Mouse (Mus musculus): ENCODE measurements around the gene Glod4. TPM values are rescaled to one million over a fixed set of nuclear protein-coding genes. Genes with fewer than 3 reads are reported as not detected.

Gene Glod4
- total RNA-seq, 2 experiments from 2014 or later, result 49.9 to 56.2 TPM

DNA sequence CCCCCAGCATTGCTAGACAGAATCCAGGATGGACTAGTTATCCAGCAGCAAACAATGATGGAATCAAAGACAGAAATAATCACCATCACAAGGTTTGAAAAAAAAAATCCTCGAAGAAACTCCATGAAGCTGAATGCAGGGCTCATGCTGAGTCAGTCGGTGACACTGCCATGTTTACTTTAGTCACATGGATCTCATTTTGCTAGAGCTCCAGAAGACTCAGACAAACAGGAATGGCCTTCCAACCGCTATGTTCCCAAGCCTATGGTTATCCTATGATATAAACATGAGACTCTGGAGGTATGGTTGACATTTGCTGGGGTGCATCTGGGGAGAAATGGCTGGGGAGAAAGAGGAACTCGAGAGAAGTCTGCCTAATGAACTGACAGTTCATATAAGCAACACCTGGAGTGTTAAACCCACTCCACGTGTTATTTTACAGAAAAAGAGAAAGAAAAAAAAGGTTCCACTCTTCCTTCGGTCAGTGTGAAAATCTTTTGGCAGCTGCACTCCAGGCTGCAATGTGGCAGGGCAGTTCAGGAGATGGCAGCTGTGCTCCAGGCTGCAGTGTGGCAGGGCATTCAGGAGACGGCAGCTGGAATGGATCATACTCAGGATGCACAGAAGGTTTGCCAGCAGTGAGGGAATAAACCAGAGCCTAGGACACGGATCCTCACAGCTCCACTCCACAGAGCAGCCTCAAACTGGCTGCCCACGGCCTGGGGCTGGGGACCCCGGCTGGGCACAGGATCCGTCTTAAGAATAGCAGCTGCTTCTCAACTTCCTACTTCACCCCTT lies 169.0 kb downstream of the Glod4 start:
- H3K4me3 ChIP-seq, result no peak overlapping the region
- TF ChIP-seq CTCF (conservative IDR thresholded peaks at IDR 0.05), result no peak
- no peak overlapping the region for H3K27ac ChIP-seq
- DNase-seq (ENCODE audit: low spot score in 2 of 2), result no peak

Other genes starting within 250 kb of the Glod4 start
- gene 1700016K19Rik, start 243.8 kb downstream of the Glod4 start, total RNA-seq (2021), result 1 to 10 TPM; 1.5 to 2.1 TPM
- gene Rflnb, start 215.9 kb downstream of the Glod4 start, total RNA-seq (2021), result 1 to 10 TPM; 7.0 to 9.5 TPM
- 100 to 1,000 TPM in 1 of 2 experiments, 10 to 100 TPM in 1; 97.1 to 103 TPM for gene Vps53, start 64.1 kb downstream of the Glod4 start, total RNA-seq (2021)
- 10 to 100 TPM; 17.7 to 20.9 TPM for gene Fam57a, start 64.1 kb downstream of the Glod4 start, total RNA-seq (2021)
- gene Dbil5, start 26.1 kb downstream of the Glod4 start, total RNA-seq (2021), result 1 to 10 TPM in 1 of 2 experiments, under 1 TPM in 1; 0.91 to 1.6 TPM
- 1 to 10 TPM; 4.9 to 5.6 TPM for gene Gemin4, start 26.1 kb downstream of the Glod4 start, total RNA-seq (2021)
- gene Mrm3, start within 50 bp of the Glod4 start, total RNA-seq (2021), result 10 to 100 TPM; 15.7 to 18.3 TPM
- 10 to 100 TPM; 11.6 to 12.2 TPM for gene Nxn, start 155.4 kb upstream of the Glod4 start, total RNA-seq (2021)
- gene Timm22, start 163.2 kb upstream of the Glod4 start, total RNA-seq (2021), result 10 to 100 TPM; 28.6 to 29.4 TPM

Measured in layer of hippocampus, adult 2 months (tissue).